Mouse (Mus musculus) spleen, adult 2 months (tissue): ENCODE results near the gene Cpa2.

Experiments
- CTCF ChIP-seq: fragments of 200-500 bp; IDR thresholded peaks from 2 replicates; pipeline ENCODE4 v1.5.1; 2011; ENCODE audit warnings: mild to moderate bottlenecking, inconsistent platforms; ENCODE audit not compliant: insufficient read depth, insufficient read length, insufficient replicate concordance; ENCODE audit errors: extremely low read depth
- POLR2A ChIP-seq: fragments of 200-500 bp; IDR thresholded peaks from 2 replicates; pipeline ENCODE4 v1.6.1; 2011; ENCODE audit warnings: low read depth, low read length, inconsistent platforms

GRCm38 (mm10) chr6:30509265-30510239, 31.8 kb upstream of the Cpa2 start, which contains the start of the genes Tmem209 and Ssmem1:
- TF ChIP-seq CTCF (no peak), POLR2A (peak; percentile 96)
